Comparison of ENCODE assay signal across 17 mouse cellular contexts in the genomic region with DNA sequence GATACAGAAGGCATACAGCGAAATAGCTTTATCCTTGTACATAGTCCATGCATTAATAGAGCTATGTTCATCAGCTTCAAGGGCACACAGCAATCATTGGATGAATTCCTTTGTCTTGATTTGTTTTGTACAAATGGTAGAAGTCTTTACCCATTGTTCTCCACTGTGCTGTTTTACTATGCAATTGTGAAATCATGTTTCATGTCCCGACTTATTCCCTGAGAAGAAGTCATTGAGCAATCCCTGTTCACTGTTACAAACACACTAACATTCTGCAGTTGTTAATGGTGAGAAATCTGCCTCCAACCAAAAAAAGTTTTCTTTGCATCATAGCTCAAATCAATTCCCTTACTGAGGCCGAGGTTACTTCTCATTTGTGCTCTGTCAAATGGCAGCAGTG.
"Had no signal": no experiment of that assay in that cellular context is flagged by ENCODE, and none has a peak within 500 bp of the region (broad histone marks: within the 10 kb centered on the region; RNA-seq: fewer than 3 reads in every experiment).

No protein-coding gene starts in this region.

- H3K27me3 ChIP-seq: limb, embryonic 12.5 days; liver, embryonic 13.5 days; midbrain, embryonic 13.5 days; neural tube, embryonic 15.5 days had no signal

- ATAC-seq: liver, postnatal 0 days; midbrain, embryonic 13.5 days had no signal

- DNase-seq: kidney, adult 8-10 months; kidney, postnatal 36 days; layer of hippocampus, adult 9-11 months; layer of hippocampus, postnatal 36 days; liver; liver, embryonic 13.5 days; liver, postnatal 0 days; lung, postnatal 10 days; right cerebral cortex, adult 18-20 months; spleen, adult 18-20 months; thymus, adult 18-20 months; thymus, postnatal 14 days had no signal

- H3K4me1 ChIP-seq: liver, embryonic 13.5 days; midbrain, embryonic 13.5 days; neural tube, embryonic 15.5 days had no signal

- H3K4me3 ChIP-seq: limb, embryonic 12.5 days; liver, embryonic 13.5 days; midbrain, embryonic 13.5 days; myocyte; neural tube, embryonic 15.5 days had no signal

- H3K36me3 ChIP-seq: limb, embryonic 12.5 days; liver, embryonic 13.5 days; midbrain, embryonic 13.5 days; neural tube, embryonic 15.5 days had no signal

- H3K4me2 ChIP-seq: limb, embryonic 12.5 days; liver, embryonic 13.5 days; midbrain, embryonic 13.5 days; neural tube, embryonic 15.5 days had no signal

- H3K27ac ChIP-seq: limb, embryonic 12.5 days; liver, embryonic 13.5 days; macrophage; midbrain, embryonic 13.5 days; neural tube, embryonic 15.5 days had no signal

- H3K9ac ChIP-seq: limb, embryonic 12.5 days; liver, embryonic 13.5 days; liver, postnatal 0 days; midbrain, embryonic 13.5 days; neural tube, embryonic 15.5 days had no signal

- H3K9me3 ChIP-seq: limb, embryonic 12.5 days; liver, embryonic 13.5 days; midbrain, embryonic 13.5 days; neural tube, embryonic 15.5 days had no signal
